Mouse (Mus musculus) lung, embryonic 15.5 days (tissue): Measurements from ENCODE around the gene Tmed5. TPM values are rescaled to one million over a fixed set of nuclear protein-coding genes. Genes with fewer than 3 reads are reported as not detected.
"Not testable (repeated sequence)": the region's sequence is repeated elsewhere in the genome, so short reads cannot be mapped to it uniquely, and the experiment has no call there.

ENCODE experiments used
- ATAC-seq: fragments of 200-750 bp; cut with Nextera tagmentation; 2 replicates; pipeline ENCODE4 v1.8.0; 2017; ENCODE audit warnings: moderate number of reproducible peaks, borderline replicate concordance; ENCODE audit not compliant: low FRiP score, low TSS enrichment; ENCODE audit errors: extremely low read depth
- H3K27ac ChIP-seq: fragments of 300-500 bp; sonication (generic); 2 replicates; pipeline ENCODE4 v1.5.1; 2015; ENCODE audit warnings: moderate library complexity, mild to moderate bottlenecking, inconsistent platforms
- H3K27me3 ChIP-seq: fragments of 300-500 bp; sonication (generic); 2 replicates; pipeline ENCODE4 v1.6.1; 2015; ENCODE audit warnings: inconsistent platforms
- H3K36me3 ChIP-seq: fragments of 300-500 bp; sonication (generic); 2 replicates; pipeline ENCODE4 v1.6.1; 2015; ENCODE audit warnings: inconsistent platforms
- H3K4me1 ChIP-seq: fragments of 300-500 bp; sonication (generic); 2 replicates; pipeline ENCODE4 v1.6.1; 2015; ENCODE audit warnings: inconsistent platforms
- H3K4me2 ChIP-seq: fragments of 300-500 bp; sonication (generic); 2 replicates; pipeline ENCODE4 v1.6.1; 2015; ENCODE audit warnings: inconsistent platforms, mild to moderate bottlenecking, moderate library complexity
- H3K4me3 ChIP-seq: fragments of 300-500 bp; sonication (generic); 2 replicates; pipeline ENCODE4 v1.5.1; 2015; ENCODE audit warnings: mild to moderate bottlenecking, inconsistent platforms
- H3K9ac ChIP-seq: fragments of 300-500 bp; sonication (generic); 2 replicates; pipeline ENCODE4 v1.6.1; 2015; ENCODE audit warnings: inconsistent platforms
- H3K9me3 ChIP-seq: fragments of 300-500 bp; sonication (generic); 2 replicates; pipeline ENCODE4 v1.6.1; 2016; ENCODE audit warnings: inconsistent platforms
- WGBS: fragments of 180-500 bp; shearing (Covaris S2); methylation state at CpG from one replicate; pipeline ENCODE4 v1.1.7; 2015; 5-methylcytosine and 5-hydroxymethylcytosine counted together
- polyA plus RNA-seq: library from polyadenylated mRNA; unstranded; fragments of >200 nt; fragmentation: Nextera tagmentation; extraction: Ambion mirVana; gene quantifications from 2 replicates; pipeline ENCODE4 v1.2.1, GENCODE M21; 2015

The Tmed5 gene
- 34.8 and 35.4 TPM in 2 replicates for polyA plus RNA-seq

DNA sequence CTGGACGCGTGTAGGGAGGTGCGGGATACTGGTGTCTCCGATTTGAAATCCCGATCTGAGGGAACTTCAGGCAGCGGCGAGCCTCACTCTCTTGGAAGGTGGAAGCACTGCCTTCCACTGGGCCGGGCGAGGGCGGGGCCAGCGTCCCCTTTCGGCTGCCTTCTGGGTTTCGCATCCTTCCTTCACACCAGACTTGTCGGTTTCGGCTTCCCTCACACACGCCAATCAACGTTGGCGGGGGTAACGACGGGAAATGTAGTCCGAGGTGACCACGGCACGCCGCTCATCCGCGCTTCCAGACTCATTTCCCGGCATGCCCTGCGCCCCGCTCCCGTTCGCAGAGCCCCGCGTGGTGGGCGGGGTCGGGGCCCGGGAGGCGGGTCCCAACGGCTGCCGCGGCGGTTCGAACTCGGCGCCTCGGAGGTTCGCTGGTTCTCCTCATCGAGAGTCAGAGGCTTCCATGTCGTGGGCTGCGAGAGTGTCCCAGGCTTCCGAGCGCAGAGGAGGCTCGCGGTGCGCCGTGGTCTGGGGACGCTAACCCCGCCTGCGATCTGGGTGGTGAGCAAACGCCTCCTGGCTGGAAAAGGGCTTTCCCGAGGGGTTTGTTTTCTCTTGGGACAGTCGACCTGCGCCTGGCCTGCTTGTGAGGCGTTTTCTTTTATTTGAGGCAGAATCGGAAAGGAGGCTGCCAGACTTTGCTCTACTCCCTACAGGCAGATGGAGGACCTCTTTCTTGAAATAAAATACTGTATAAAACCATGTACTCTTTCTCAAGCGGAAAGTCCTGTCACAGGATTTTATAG lies at the start of gene Tmed5, which contains the start of gene Ccdc18:
Gene Tmed5, minus strand, starts transcription at position 180 of the 803 bp plus-strand sequence.
Gene Ccdc18, plus strand, starts transcription at position 435 of the 803 bp plus-strand sequence.
- H3K36me3 ChIP-seq, result peaks cover 14% of the 10 kb centered on the region; the same call in 1 of the 2 replicates
- peak within 1 kb of the TSS; percentile 79 for H3K4me3 ChIP-seq
- H3K9me3 ChIP-seq, result no peaks in the 10 kb centered on the region
- H3K4me1 ChIP-seq, result peaks cover 8% of the 10 kb centered on the region
- WGBS, result under 1% methylated on average over 65 of the region's 65 CpGs
- peak; percentile 99 for ATAC-seq
- peak within 1 kb of the TSS; percentile 91 for H3K27ac ChIP-seq
- H3K4me2 ChIP-seq, result peak within 1 kb of the TSS; percentile 82
- H3K27me3 ChIP-seq, result no peaks in the 10 kb centered on the region
- peak within 1 kb of the TSS; percentile 87 for H3K9ac ChIP-seq

DNA sequence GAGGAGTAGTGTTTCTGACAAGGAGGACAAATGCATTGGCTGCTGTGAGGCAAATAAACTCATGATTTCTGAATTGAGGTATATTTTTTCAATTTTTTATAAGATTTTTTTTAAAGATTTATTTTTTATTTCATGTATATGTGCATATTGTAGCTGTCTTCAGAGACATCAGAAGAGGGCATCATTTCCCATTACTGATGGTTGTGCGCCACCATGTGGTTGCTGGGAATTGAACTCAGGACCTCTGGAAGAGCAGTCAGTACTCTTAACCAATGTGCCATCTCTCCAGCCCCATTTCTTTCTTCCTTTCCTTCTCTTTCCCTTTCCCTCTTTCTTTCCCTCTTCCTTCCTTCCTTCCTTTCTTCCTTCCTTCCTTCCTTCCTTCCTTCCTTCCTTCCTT lies 31.3 kb upstream of the Tmed5 start:
- Histone ChIP-seq H3K4me3 (no peak overlapping the region), H3K27me3 (no peaks in the 10 kb centered on the region), H3K4me2 (no peak overlapping the region), H3K36me3 (no peaks in the 10 kb centered on the region), H3K9ac (no peak overlapping the region), H3K4me1 (no peaks in the 10 kb centered on the region), H3K9me3 (no peaks in the 10 kb centered on the region), H3K27ac (no peak overlapping the region)
- no peak for ATAC-seq
- 21% methylated on average over 1 of the region's 1 CpGs for WGBS

DNA sequence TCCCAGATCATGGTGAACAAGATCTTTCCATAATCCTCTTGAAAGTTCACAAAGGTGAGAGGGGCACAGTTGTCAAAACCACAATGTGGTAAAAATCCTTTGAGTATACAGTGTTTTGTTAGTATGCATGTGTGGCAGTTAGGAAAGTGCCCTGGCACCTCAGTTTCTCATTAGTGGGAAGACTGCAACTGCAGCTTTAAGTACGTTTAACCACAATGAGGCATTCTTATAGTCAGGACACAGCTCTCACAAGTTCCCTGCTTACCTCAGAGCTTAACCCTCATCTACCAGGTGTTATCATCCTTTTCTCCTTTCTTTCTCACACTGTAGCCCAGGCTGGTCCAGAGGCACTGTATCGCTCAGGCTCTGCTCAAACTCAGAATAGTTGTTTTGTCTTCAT lies 28.4 kb upstream of the Tmed5 start:
- 79% methylated on average over 2 of the region's 2 CpGs for WGBS
- no peak overlapping the region for H3K27ac ChIP-seq
- H3K4me2 ChIP-seq, result no peak overlapping the region
- H3K27me3 ChIP-seq, result no peaks in the 10 kb centered on the region
- no peaks in the 10 kb centered on the region for H3K9me3 ChIP-seq
- H3K36me3 ChIP-seq, result no peaks in the 10 kb centered on the region
- H3K4me1 ChIP-seq, result no peaks in the 10 kb centered on the region
- no peak overlapping the region for H3K4me3 ChIP-seq
- no peak for ATAC-seq
- no peak overlapping the region for H3K9ac ChIP-seq

DNA sequence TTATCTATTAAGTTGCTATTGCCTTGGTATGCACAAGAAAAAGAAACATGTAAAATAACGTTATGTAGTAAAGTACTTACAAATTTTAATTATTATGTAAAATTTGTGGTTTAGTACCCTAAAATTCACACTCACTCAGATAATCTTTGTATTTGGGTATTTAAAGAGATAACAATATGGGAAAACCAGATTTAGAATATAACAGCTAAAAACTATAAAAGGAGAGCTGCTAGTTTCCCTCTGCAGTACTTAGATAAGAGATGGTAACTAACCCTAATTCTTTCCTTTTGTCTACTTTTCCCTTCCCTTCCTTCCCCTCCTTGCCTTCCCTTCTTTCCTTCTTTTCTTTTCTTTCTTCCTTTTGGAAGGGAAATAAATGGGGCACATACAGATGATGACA lies 20.2 kb upstream of the Tmed5 start:
- Histone ChIP-seq H3K36me3 (no peaks in the 10 kb centered on the region), H3K27ac (no peak overlapping the region), H3K4me1 (no peaks in the 10 kb centered on the region), H3K4me2 (no peak overlapping the region), H3K9ac (no peak overlapping the region), H3K9me3 (no peaks in the 10 kb centered on the region), H3K4me3 (no peak overlapping the region), H3K27me3 (no peaks in the 10 kb centered on the region)
- 88% methylated on average over 1 of the region's 1 CpGs for WGBS
- ATAC-seq, result no peak

DNA sequence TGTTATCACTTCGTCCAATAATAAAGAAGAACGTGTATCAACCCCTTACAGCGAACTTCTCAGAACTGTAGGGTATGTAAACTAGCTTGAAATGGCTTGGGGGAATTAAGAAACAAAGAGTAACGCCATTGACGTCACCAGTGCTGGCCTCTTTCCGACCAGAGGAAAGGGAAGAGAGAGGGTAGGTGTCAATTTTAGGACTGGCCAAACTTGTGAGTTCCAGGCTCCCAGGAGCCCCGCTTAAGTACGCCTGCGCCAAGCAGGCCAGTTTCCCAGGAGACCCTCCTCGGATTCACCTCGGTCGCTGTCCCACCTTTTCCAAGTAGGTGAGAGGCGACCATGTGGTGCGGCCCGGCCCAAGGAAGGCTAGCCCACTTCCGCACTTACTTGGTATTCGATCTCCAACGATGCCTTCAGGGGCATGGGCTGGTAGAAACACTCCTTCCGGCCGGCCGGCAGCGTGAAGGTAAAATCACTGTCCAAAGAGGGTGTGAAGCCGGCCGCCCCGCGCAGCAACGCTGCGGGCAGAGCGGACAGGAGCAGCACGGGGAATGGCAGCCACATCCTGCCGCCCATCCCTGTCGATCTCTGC lies 475 bp downstream of the Tmed5 start:
- H3K4me2 ChIP-seq, result peak overlapping the region; percentile 82
- WGBS, result under 1% methylated on average over 32 of the region's 32 CpGs
- H3K27me3 ChIP-seq, result no peaks in the 10 kb centered on the region
- peaks cover 8% of the 10 kb centered on the region for H3K4me1 ChIP-seq
- ATAC-seq, result no peak; the same call in 1 of the 2 replicates
- H3K9me3 ChIP-seq, result no peaks in the 10 kb centered on the region
- H3K36me3 ChIP-seq, result peaks cover 15% of the 10 kb centered on the region; the same call in 1 of the 2 replicates
- peak overlapping the region; percentile 79 for H3K4me3 ChIP-seq
- H3K27ac ChIP-seq, result peak overlapping the region; percentile 91
- peak overlapping the region; percentile 87 for H3K9ac ChIP-seq

DNA sequence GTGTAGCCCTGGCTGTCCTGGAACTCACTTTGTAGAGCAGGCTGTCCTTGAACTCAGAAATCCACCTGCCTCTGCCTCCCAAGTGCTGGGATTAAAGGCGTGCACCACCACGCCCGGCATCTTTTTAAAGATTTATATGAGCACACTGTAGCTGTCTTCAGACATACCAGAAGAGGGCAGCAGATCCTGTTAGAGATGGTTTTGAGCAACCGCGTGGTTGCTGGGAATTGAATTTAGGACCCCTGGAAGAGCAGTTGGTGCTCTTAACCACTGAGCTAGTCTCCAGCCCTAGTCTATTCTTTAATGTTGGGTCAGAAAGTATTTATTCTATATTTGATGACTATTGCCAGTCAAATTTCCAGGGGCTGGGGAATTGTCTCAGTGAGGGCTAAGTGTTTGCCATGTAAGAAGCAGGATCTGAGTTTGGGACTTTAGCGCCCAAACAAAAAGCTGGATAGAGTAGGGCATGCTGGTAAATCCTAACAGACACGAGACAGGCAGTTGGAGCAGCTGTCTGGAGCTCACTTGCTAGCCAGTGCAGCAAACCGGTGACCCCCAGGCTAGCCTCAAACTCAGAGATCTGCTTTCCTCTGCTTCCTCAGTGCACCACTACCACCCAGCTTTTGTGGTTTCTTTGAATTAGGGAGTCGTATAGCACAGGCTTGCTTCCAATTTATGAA lies 12.1 kb downstream of the Tmed5 start:
- Histone ChIP-seq H3K4me1 (no peaks in the 10 kb centered on the region), H3K4me3 (no peak overlapping the region), H3K27me3 (no peaks in the 10 kb centered on the region), H3K4me2 (no peak overlapping the region), H3K36me3 (no peaks in the 10 kb centered on the region), H3K9ac (no peak overlapping the region), H3K27ac (no peak overlapping the region), H3K9me3 (no peaks in the 10 kb centered on the region)
- ATAC-seq, result no peak
- WGBS, result 84% methylated on average over 9 of the region's 9 CpGs

DNA sequence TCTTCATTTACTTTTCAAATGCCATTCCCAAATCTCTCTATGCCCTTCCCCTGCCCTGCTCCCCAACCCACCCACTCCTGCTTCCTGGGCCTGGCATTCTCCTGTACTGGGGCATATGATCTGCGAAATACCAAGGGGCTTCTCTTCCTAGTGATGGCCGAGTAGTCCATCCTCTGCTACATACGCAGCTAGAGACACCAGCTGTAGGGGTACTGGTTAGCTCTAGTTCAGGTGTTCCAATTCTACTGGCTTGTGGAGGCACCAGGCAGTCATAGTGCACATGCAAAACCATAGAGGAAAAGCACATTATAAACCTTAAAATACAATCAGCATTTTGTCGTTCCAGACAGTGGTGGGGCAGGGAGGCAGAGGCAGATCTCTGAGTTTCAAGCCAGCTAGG lies 14.7 kb downstream of the Tmed5 start:
- no peaks in the 10 kb centered on the region for H3K9me3 ChIP-seq
- no peak for ATAC-seq
- 90% methylated on average over 4 of the region's 4 CpGs for WGBS
- no peak overlapping the region for H3K9ac ChIP-seq
- H3K27me3 ChIP-seq, result no peaks in the 10 kb centered on the region
- no peak overlapping the region for H3K4me3 ChIP-seq
- no peak overlapping the region for H3K27ac ChIP-seq
- no peaks in the 10 kb centered on the region for H3K4me1 ChIP-seq
- no peak overlapping the region for H3K4me2 ChIP-seq
- H3K36me3 ChIP-seq, result no peaks in the 10 kb centered on the region

DNA sequence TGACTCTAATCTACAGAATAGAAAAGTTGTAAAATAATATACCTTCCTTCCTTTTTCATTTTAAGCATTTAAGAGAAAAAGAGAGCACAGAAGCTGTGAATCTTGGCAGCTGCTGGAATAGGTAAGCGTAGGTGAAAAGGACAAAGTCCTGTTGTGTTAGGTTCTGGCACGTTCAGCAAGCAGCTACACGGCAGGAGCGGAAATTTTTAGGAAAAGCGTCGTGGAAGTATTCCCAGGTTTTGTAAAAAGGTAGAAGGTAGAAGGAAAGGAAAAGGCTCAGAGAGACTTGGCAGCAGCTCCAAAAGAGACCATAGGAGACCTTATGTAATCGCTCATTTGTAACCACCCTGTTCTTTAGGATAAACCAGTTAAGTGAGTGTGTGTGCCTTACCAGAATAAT lies 23.1 kb downstream of the Tmed5 start:
- Histone ChIP-seq H3K27ac (no peak overlapping the region), H3K36me3 (peaks cover 34% of the 10 kb centered on the region), H3K4me3 (no peak overlapping the region), H3K9me3 (no peaks in the 10 kb centered on the region), H3K9ac (no peak overlapping the region), H3K27me3 (no peaks in the 10 kb centered on the region), H3K4me2 (no peak overlapping the region), H3K4me1 (no peaks in the 10 kb centered on the region)
- 95% methylated on average over 7 of the region's 7 CpGs for WGBS
- ATAC-seq, result no peak

DNA sequence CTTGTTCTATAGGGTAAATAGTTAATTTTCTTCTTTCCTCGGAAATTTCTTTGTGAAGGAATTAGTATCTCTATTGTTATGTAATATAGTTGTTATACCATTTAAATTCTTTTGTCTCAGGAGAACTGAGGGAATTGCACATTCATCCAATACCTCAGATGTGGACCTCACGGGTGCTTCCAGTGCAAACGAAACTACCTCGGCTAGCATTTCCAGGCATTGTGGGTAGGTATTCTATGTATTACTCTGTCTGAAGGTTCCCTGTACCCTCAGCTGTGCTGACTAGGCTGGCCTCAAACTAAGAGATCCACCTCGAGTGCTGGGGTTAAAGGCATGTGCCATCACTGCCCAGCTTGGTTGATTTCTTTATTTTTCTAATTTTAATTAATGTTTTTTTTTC lies 28.1 kb downstream of the Tmed5 start:
- Histone ChIP-seq H3K27me3 (no peaks in the 10 kb centered on the region), H3K36me3 (peaks cover 56% of the 10 kb centered on the region), H3K4me3 (no peak overlapping the region), H3K4me2 (no peak overlapping the region), H3K4me1 (no peaks in the 10 kb centered on the region), H3K9me3 (no peaks in the 10 kb centered on the region), H3K9ac (no peak overlapping the region), H3K27ac (no peak overlapping the region)
- ATAC-seq, result no peak
- 83% methylated on average over 5 of the region's 5 CpGs for WGBS

DNA sequence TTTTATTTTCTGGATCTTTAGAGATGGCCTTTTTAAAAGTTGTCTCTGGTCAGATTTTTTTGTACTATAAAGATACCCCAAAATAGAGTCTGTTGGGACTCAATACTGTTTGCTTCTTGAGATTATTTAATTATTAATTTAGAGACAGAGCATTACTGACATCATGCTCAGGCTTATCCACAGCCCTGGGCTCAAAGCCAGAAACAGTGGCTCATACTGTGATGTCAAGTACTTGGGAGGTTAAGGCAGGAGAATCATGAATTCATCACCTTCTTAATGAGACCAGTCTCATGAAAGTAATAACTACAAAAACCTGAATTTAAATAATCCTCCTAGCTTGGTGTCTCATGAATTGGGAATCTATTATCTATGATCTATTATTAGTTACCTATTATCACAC lies 32.2 kb downstream of the Tmed5 start:
- Histone ChIP-seq H3K4me2 (no peak overlapping the region), H3K4me1 (no peaks in the 10 kb centered on the region), H3K9me3 (no peaks in the 10 kb centered on the region), H3K27me3 (no peaks in the 10 kb centered on the region), H3K36me3 (peaks cover 62% of the 10 kb centered on the region), H3K9ac (no peak overlapping the region), H3K4me3 (no peak overlapping the region), H3K27ac (no peak overlapping the region)
- ATAC-seq, result no peak

DNA sequence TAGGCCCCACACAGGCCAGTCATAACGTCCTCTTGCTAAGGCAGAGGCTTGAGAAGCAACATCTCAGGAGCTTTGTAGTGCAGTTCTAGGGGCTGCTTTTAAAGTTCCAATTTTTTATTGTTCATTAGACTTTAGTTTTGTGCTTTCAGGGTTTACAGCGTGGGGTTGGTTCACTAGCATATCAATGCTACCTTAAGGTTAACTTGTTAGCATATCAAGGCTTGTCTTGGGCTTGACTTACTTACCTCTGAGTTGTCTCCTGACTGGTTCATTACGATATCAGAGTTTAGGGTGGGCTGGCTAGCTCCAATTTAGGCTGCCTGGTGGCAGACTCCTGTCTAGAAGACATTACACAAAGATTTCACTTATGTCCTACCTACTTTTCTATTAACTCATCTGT lies 34.7 kb downstream of the Tmed5 start:
- H3K27ac ChIP-seq, result no peak overlapping the region
- no peaks in the 10 kb centered on the region for H3K9me3 ChIP-seq
- H3K27me3 ChIP-seq, result no peaks in the 10 kb centered on the region
- H3K9ac ChIP-seq, result no peak overlapping the region
- H3K4me3 ChIP-seq, result no peak overlapping the region
- no peaks in the 10 kb centered on the region for H3K4me1 ChIP-seq
- 94% methylated on average over 3 of the region's 3 CpGs for WGBS
- H3K36me3 ChIP-seq, result peaks cover 56% of the 10 kb centered on the region
- no peak for ATAC-seq
- no peak overlapping the region for H3K4me2 ChIP-seq

DNA sequence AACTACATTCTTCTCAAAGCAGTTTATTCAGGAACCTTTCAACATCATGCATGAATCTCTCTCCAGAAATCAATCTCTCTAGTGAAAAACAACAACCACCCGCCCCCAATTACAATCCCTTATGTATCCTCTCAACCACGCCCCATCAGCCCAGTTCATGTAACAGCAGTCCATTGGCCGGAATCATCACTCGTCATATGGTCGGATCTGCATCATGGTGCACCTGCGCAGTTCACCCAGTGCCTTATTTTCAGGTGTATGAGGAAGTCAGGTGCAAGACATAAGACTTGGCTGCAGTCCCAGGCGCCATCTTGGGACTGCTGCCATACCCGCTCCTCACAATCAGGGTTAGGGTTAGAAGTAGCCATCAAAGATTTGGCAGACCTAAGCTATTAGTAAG lies 39.7 kb downstream of the Tmed5 start:
- H3K36me3 ChIP-seq, result peaks cover 65% of the 10 kb centered on the region
- not testable (repeated sequence) for ATAC-seq, H3K4me2 ChIP-seq, H3K9me3 ChIP-seq, H3K27ac ChIP-seq, H3K4me1 ChIP-seq, H3K27me3 ChIP-seq, H3K4me3 ChIP-seq, H3K9ac ChIP-seq
- WGBS, result 96% methylated on average over 8 of the region's 8 CpGs
